Mouse (Mus musculus): Measurements from ENCODE around the gene Igtp. TPM values are rescaled to one million over a fixed set of nuclear protein-coding genes. Genes with fewer than 3 reads are reported as not detected.
"Not testable (repeated sequence)": the region's sequence is repeated elsewhere in the genome, so short reads cannot be mapped to it uniquely, and the experiment has no call there.

Gene Igtp
- total and polyA plus RNA-seq, 2 experiments from 2014 or later: 8.0 to 9.8 TPM

DNA sequence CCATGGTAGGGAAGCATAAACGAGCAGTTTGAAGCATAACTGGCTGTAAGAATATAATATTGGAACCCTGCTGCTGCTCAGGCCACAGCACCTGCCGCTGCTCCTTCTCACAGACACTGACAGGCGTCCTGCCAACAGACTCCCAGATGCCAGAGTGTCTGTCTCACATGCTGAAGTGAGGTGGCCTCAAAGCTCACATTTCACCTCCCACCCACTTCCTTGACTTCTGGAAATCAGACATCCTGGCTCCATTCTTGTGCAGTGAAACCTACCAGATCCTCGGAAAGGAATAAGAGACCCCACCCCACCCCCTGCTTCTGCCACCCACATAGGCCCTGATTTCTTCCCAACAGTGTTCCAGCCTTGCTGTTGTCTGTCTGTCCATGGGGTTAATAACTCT, 24.4 kb downstream of the Igtp start:
- ATAC-seq (ENCODE audit: insufficient read depth, low read depth): no peak
- Histone ChIP-seq H3K27me3 (ENCODE audit: control insufficient read depth, insufficient read depth, low read length) (no peaks in the 10 kb centered on the region), H3K27ac (ENCODE audit: low read depth) (peak overlapping the region; percentile 53), H3K9me3 (replicated peaks; ENCODE audit: control insufficient read depth, low read length) (no peaks in the 10 kb centered on the region), H3K4me3 (ENCODE audit: low read depth, low read length) (no peak overlapping the region), H3K36me3 (replicated peaks; ENCODE audit: control insufficient read depth, insufficient read depth, low read length) (no peaks in the 10 kb centered on the region; the same call in 1 of the 2 replicates), H3K4me1 (ENCODE audit: control insufficient read depth, insufficient read depth) (peaks cover 13% of the 10 kb centered on the region), H3K4me2 (ENCODE audit: low read depth, low read length) (no peak overlapping the region), H3K9ac (replicated peaks; ENCODE audit: low read depth, low read length) (no peak overlapping the region)
- no peak for DNase-seq (ENCODE audit: low spot score)
- no peak for TF ChIP-seq EP300 (IDR thresholded peaks at IDR 0.05; ENCODE audit: low read depth)
- no peak for TF ChIP-seq CTCF (IDR thresholded peaks at IDR 0.05; ENCODE audit: low read depth)
- WGBS: 11% methylated on average over 4 of the region's 4 CpGs

GRCm38 (mm10) chr11:58224313-58224712, 25.0 kb downstream of the Igtp start:
- no peaks in the 10 kb centered on the region for H3K27me3 ChIP-seq (ENCODE audit: control insufficient read depth, insufficient read depth, low read length)
- TF ChIP-seq CTCF (IDR thresholded peaks at IDR 0.05; ENCODE audit: low read depth): no peak
- no peak for TF ChIP-seq EP300 (IDR thresholded peaks at IDR 0.05; ENCODE audit: low read depth)
- no peaks in the 10 kb centered on the region; the same call in 1 of the 2 replicates for H3K36me3 ChIP-seq (replicated peaks; ENCODE audit: control insufficient read depth, insufficient read depth, low read length)
- no peak for DNase-seq (ENCODE audit: low spot score)
- H3K9me3 ChIP-seq (replicated peaks; ENCODE audit: control insufficient read depth, low read length): no peaks in the 10 kb centered on the region
- no peak overlapping the region for H3K9ac ChIP-seq (replicated peaks; ENCODE audit: low read depth, low read length)
- H3K4me1 ChIP-seq (ENCODE audit: control insufficient read depth, insufficient read depth): peaks cover 13% of the 10 kb centered on the region
- H3K4me3 ChIP-seq (ENCODE audit: low read depth, low read length): no peak overlapping the region
- H3K4me2 ChIP-seq (ENCODE audit: low read depth, low read length): no peak overlapping the region
- no peak overlapping the region for H3K27ac ChIP-seq (ENCODE audit: low read depth)
- ATAC-seq (ENCODE audit: insufficient read depth, low read depth): no peak
- 55% methylated on average over 7 of the region's 7 CpGs for WGBS

DNA sequence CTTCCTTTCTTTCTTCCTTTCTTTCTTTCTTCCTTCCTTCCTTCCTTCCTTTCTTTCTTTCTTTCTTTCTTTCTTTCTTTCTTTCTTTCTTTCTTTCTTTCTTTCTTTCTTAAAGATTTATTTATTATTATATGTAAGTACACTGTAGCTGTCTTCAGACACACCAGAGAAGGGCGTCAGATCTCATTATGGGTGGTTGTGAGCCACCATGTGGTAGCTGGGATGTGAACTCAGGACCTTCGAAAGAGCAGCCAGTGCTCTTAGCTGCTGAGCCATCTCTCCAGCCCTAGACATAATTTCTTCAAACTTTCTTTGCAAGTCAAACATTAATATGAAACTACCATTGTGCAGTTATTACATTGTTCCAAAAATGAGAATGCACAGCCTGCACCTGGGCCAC, 25.5 kb downstream of the Igtp start:
- not testable (repeated sequence) for H3K27ac ChIP-seq (ENCODE audit: low read depth); H3K4me3 ChIP-seq (ENCODE audit: low read depth, low read length); H3K36me3 ChIP-seq (replicated peaks; ENCODE audit: control insufficient read depth, insufficient read depth, low read length); H3K9ac ChIP-seq (replicated peaks; ENCODE audit: low read depth, low read length); H3K9me3 ChIP-seq (replicated peaks; ENCODE audit: control insufficient read depth, low read length); H3K27me3 ChIP-seq (ENCODE audit: control insufficient read depth, insufficient read depth, low read length); ATAC-seq (ENCODE audit: insufficient read depth, low read depth); H3K4me2 ChIP-seq (ENCODE audit: low read depth, low read length); DNase-seq (ENCODE audit: low spot score)
- peaks cover 13% of the 10 kb centered on the region for H3K4me1 ChIP-seq (ENCODE audit: control insufficient read depth, insufficient read depth)
- WGBS: 63% methylated on average over 2 of the region's 2 CpGs

DNA sequence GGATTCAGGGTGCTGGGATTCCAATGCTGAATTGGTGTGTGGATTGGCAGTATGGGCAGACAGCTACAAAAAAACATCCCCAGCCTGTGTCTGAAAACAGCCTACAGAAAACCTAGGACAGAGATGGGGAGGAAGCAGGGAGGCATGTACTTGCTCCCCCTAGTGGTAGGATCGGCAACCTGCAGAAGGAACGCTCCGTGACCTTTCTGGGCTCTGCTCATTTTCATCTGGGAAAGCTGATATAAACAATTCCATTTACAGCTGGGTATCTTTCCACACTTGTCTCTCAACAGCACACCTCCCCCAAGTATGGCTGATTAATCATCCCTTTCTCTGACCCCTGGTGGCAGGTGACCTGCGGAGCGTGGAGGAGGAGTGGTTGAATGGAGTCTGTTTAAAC, 26.3 kb downstream of the Igtp start:
- WGBS: 0% methylated on average over 5 of the region's 5 CpGs
- H3K9ac ChIP-seq (replicated peaks; ENCODE audit: low read depth, low read length): no peak overlapping the region
- H3K4me3 ChIP-seq (ENCODE audit: low read depth, low read length): no peak overlapping the region
- TF ChIP-seq EP300 (IDR thresholded peaks at IDR 0.05; ENCODE audit: low read depth): no peak
- peak; percentile 98 for TF ChIP-seq CTCF (IDR thresholded peaks at IDR 0.05; ENCODE audit: low read depth)
- ATAC-seq (ENCODE audit: insufficient read depth, low read depth) (peak; percentile 77), DNase-seq (ENCODE audit: low spot score) (peak; percentile 86)
- H3K27me3 ChIP-seq (ENCODE audit: control insufficient read depth, insufficient read depth, low read length): no peaks in the 10 kb centered on the region
- H3K36me3 ChIP-seq (replicated peaks; ENCODE audit: control insufficient read depth, insufficient read depth, low read length): no peaks in the 10 kb centered on the region; the same call in 1 of the 2 replicates
- peak overlapping the region; percentile 51 for H3K27ac ChIP-seq (ENCODE audit: low read depth)
- peak overlapping the region; percentile 15; the same call in 1 of the 2 replicates for H3K4me2 ChIP-seq (ENCODE audit: low read depth, low read length)
- no peaks in the 10 kb centered on the region for H3K9me3 ChIP-seq (replicated peaks; ENCODE audit: control insufficient read depth, low read length)
- H3K4me1 ChIP-seq (ENCODE audit: control insufficient read depth, insufficient read depth): peaks cover 13% of the 10 kb centered on the region

- no peak overlapping the region for H3K27ac ChIP-seq (ENCODE audit: low read depth)
- no peaks in the 10 kb centered on the region for H3K27me3 ChIP-seq (ENCODE audit: control insufficient read depth, insufficient read depth, low read length)
- no peaks in the 10 kb centered on the region for H3K36me3 ChIP-seq (replicated peaks; ENCODE audit: control insufficient read depth, insufficient read depth, low read length)
- H3K4me3 ChIP-seq (ENCODE audit: low read depth, low read length): no peak overlapping the region
- ATAC-seq (ENCODE audit: insufficient read depth, low read depth): no peak
- H3K9me3 ChIP-seq (replicated peaks; ENCODE audit: control insufficient read depth, low read length): no peaks in the 10 kb centered on the region
- peaks cover 13% of the 10 kb centered on the region for H3K4me1 ChIP-seq (ENCODE audit: control insufficient read depth, insufficient read depth)
- no peak overlapping the region for H3K9ac ChIP-seq (replicated peaks; ENCODE audit: low read depth, low read length)
- no peak for TF ChIP-seq CTCF (IDR thresholded peaks at IDR 0.05; ENCODE audit: low read depth)
- no peak for TF ChIP-seq EP300 (IDR thresholded peaks at IDR 0.05; ENCODE audit: low read depth)
- no peak overlapping the region for H3K4me2 ChIP-seq (ENCODE audit: low read depth, low read length)
- no peak for DNase-seq (ENCODE audit: low spot score)
These were observed 27.1 kb downstream of the Igtp start for GRCm38 (mm10) chr11:58226425-58226824.

DNA sequence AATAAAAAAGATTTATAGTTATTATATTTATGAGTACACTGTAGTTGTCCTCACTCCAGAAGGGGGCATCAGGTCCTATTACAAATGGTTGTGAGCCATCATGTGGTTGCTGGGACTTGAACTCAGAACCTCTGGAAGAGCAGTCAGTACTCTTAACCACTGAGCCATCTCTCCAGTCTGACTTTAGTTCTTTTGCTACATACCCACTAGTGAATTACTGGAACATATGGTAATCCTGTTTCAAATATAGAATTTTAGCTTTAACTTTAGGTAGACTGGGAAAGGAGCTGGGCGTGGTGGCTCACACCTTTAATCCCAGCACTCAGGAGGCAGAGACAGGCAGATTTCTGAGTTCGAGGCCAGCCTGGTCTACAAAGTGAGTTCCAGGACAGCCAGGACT, 28.7 kb downstream of the Igtp start:
- H3K36me3 ChIP-seq (replicated peaks; ENCODE audit: control insufficient read depth, insufficient read depth, low read length); H3K9ac ChIP-seq (replicated peaks; ENCODE audit: low read depth, low read length): not testable (repeated sequence)
- 86% methylated on average over 2 of the region's 2 CpGs for WGBS

More for the DNA sequence above, 28.7 kb downstream of the Igtp start:
- peaks cover 13% of the 10 kb centered on the region for H3K4me1 ChIP-seq (ENCODE audit: control insufficient read depth, insufficient read depth)
- not testable (repeated sequence) for ATAC-seq (ENCODE audit: insufficient read depth, low read depth); H3K4me2 ChIP-seq (ENCODE audit: low read depth, low read length); H3K27me3 ChIP-seq (ENCODE audit: control insufficient read depth, insufficient read depth, low read length); H3K27ac ChIP-seq (ENCODE audit: low read depth); DNase-seq (ENCODE audit: low spot score); H3K9me3 ChIP-seq (replicated peaks; ENCODE audit: control insufficient read depth, low read length); H3K4me3 ChIP-seq (ENCODE audit: low read depth, low read length)
